Mouse (Mus musculus): Measurements from ENCODE around the gene Gcgr. TPM values are rescaled to one million over a fixed set of nuclear protein-coding genes. Genes with fewer than 3 reads are reported as not detected.

Gene Gcgr
- polyA plus RNA-seq, 1 experiment from 2014 or later, result 0.50 TPM

DNA sequence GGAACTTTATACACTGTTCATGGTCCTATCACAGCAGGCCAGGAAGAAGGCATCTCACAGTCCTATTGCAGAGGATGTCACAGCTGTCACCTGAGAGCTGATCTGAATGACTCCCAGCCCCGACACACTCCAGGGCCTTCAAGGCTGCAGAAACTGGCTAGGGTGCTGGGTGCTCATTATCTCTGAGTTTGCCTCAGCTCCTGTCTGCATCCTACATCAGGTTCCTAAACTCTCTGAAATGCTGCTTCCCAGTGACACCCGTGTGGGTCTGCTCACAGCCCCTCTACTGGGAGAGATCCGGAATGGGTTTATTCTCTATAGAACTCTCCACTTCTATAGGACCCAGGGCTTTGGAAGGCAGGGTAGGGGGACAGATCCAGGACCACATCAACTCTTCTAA lies 17.7 kb downstream of the Gcgr start:
- H3K27me3 ChIP-seq (replicated peaks; ENCODE audit: control insufficient read depth, insufficient read depth, low read length), result no peaks in the 10 kb centered on the region
- H3K9me3 ChIP-seq (ENCODE audit: control insufficient read depth, low read length), result no peaks in the 10 kb centered on the region
- H3K4me1 ChIP-seq (replicated peaks; ENCODE audit: control insufficient read depth, insufficient read depth, low read length), result peaks cover 15% of the 10 kb centered on the region
- ATAC-seq (replicated peaks; ENCODE audit: low FRiP score, low TSS enrichment, low read depth) (no peak), DNase-seq (ENCODE audit: low spot score) (no peak)
- H3K9ac ChIP-seq (ENCODE audit: low read length), result peak overlapping the region; percentile 89
- WGBS, result 85% methylated on average over 3 of the region's 3 CpGs
- peak overlapping the region; percentile 89 for H3K4me2 ChIP-seq (ENCODE audit: low read length)
- peak overlapping the region; percentile 83 for H3K4me3 ChIP-seq (ENCODE audit: low read depth, low read length)
- H3K27ac ChIP-seq (ENCODE audit: low read depth), result peak overlapping the region; percentile 84; the same call in 1 of the 2 replicates
- peaks cover 25% of the 10 kb centered on the region for H3K36me3 ChIP-seq (ENCODE audit: control insufficient read depth, insufficient read depth, low read length)

GRCm38 (mm10) chr11:120548786-120549167 lies 18.3 kb downstream of the Gcgr start:
- no peak for ATAC-seq (replicated peaks; ENCODE audit: low FRiP score, low TSS enrichment, low read depth)
- H3K27me3 ChIP-seq (replicated peaks; ENCODE audit: control insufficient read depth, insufficient read depth, low read length), result no peaks in the 10 kb centered on the region
- H3K4me2 ChIP-seq (ENCODE audit: low read length), result peak overlapping the region; percentile 89
- DNase-seq (ENCODE audit: low spot score), result no peak
- H3K36me3 ChIP-seq (ENCODE audit: control insufficient read depth, insufficient read depth, low read length), result peaks cover 19% of the 10 kb centered on the region
- no peaks in the 10 kb centered on the region for H3K9me3 ChIP-seq (ENCODE audit: control insufficient read depth, low read length)
- peaks cover 15% of the 10 kb centered on the region for H3K4me1 ChIP-seq (replicated peaks; ENCODE audit: control insufficient read depth, insufficient read depth, low read length)
- peak overlapping the region; percentile 89 for H3K9ac ChIP-seq (ENCODE audit: low read length)
- H3K27ac ChIP-seq (ENCODE audit: low read depth), result peak overlapping the region; percentile 84
- WGBS, result 18% methylated on average over 7 of the region's 7 CpGs
- peak overlapping the region; percentile 83 for H3K4me3 ChIP-seq (ENCODE audit: low read depth, low read length)

DNA sequence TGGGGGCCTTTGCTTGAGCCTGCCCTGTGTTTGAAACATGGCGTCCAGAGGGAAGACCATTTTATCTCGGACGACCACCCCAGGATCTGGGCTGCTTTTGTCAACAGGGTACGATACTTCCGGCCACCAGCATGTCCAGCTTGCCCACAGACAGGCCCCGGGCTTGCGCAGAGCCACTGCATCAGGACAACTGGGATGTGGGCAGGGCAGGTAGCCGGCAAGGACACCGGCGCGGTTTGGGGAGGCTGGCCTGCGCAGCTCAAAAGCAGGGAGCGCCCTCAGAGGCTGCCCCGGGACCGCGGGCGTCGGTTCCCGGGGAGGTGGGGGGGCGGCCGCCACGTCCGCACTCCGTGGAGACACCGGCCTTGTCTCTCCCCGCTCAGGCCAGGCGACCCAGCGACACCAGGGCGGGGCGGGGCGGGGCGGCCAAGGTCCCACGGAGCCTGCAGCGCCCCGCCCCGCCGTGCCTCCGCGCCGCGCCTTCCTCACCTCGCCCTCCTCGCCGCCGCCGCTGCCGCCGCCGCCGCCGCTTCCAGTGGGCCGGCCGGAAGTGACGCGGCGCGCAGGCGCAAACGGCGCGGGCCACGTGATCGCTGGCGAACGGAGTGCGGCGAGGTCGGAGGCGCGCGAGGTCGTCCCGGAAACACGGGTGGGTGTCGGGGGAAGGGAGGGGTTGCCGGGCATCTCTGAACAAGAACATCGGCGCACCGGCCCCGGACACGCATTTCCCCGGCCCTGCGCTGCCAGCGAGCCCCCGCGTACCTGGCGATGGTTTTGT lies 18.9 kb downstream of the Gcgr start, which contains the start of gene Mcrip1:
TSS of gene Mcrip1 (minus strand) at position 560 of the 778 bp plus-strand sequence.
- H3K27ac ChIP-seq (ENCODE audit: low read depth), result peak within 1 kb of the TSS; percentile 84
- no peaks in the 10 kb centered on the region for H3K9me3 ChIP-seq (ENCODE audit: control insufficient read depth, low read length)
- peaks cover 15% of the 10 kb centered on the region for H3K4me1 ChIP-seq (replicated peaks; ENCODE audit: control insufficient read depth, insufficient read depth, low read length)
- ATAC-seq (replicated peaks; ENCODE audit: low FRiP score, low TSS enrichment, low read depth) (peak; percentile 82), DNase-seq (ENCODE audit: low spot score) (peak; percentile 91)
- peak within 1 kb of the TSS; percentile 89 for H3K9ac ChIP-seq (ENCODE audit: low read length)
- no peaks in the 10 kb centered on the region for H3K27me3 ChIP-seq (replicated peaks; ENCODE audit: control insufficient read depth, insufficient read depth, low read length)
- peak within 1 kb of the TSS; percentile 89 for H3K4me2 ChIP-seq (ENCODE audit: low read length)
- H3K4me3 ChIP-seq (ENCODE audit: low read depth, low read length), result peak within 1 kb of the TSS; percentile 83
- under 1% methylated on average over 76 of the region's 87 CpGs for WGBS
- peaks cover 13% of the 10 kb centered on the region for H3K36me3 ChIP-seq (ENCODE audit: control insufficient read depth, insufficient read depth, low read length)

DNA sequence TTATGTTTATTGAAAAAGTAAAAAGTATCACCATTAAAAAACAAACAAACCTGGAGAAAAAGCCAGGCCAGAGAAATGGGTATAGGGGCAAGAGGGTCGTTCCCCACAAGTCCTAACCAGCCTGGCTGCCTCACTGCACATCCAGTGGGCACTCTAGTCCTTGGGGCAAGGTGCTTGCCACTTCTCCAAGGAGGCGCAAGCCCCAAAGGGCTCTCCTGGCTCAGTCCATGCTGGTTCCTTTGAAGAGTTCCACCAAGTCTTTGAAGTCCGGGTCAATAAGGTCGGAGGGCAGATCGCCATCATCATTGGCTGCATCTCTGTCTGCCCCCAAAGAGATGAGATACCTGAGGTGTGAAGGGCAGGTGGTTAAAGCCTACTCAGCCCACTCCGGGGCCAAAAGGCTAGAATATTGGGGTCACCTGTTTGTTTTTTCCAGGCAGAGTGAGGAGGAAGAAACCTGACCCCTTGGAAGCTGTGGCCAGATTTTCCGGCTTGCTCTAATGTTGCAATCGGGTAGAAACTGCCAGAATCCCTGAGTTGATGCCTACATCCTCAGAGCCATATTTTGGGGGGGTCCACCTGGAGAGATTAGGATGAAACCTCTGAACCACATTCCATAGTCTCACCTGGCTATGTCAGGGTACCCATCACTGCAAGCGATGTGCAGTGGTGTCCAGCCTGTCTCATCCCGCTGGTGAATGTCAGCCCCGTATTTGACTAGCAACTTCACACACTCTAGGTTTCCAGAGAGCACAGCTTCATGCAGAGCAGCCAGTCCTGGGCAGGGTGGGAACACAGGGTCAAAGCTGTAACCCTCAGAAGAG lies 19.7 kb downstream of the Gcgr start:
- WGBS, result 66% methylated on average over 11 of the region's 11 CpGs
- Histone ChIP-seq H3K9me3 (ENCODE audit: control insufficient read depth, low read length) (no peaks in the 10 kb centered on the region), H3K36me3 (ENCODE audit: control insufficient read depth, insufficient read depth, low read length) (peaks cover 5% of the 10 kb centered on the region), H3K4me1 (replicated peaks; ENCODE audit: control insufficient read depth, insufficient read depth, low read length) (peaks cover 15% of the 10 kb centered on the region), H3K27ac (ENCODE audit: low read depth) (peak overlapping the region; percentile 84; the same call in 1 of the 2 replicates), H3K27me3 (replicated peaks; ENCODE audit: control insufficient read depth, insufficient read depth, low read length) (no peaks in the 10 kb centered on the region), H3K9ac (ENCODE audit: low read length) (peak overlapping the region; percentile 89), H3K4me3 (ENCODE audit: low read depth, low read length) (peak overlapping the region; percentile 83), H3K4me2 (ENCODE audit: low read length) (peak overlapping the region; percentile 89)
- ATAC-seq (replicated peaks; ENCODE audit: low FRiP score, low TSS enrichment, low read depth) (peak; percentile 41), DNase-seq (ENCODE audit: low spot score) (no peak)

DNA sequence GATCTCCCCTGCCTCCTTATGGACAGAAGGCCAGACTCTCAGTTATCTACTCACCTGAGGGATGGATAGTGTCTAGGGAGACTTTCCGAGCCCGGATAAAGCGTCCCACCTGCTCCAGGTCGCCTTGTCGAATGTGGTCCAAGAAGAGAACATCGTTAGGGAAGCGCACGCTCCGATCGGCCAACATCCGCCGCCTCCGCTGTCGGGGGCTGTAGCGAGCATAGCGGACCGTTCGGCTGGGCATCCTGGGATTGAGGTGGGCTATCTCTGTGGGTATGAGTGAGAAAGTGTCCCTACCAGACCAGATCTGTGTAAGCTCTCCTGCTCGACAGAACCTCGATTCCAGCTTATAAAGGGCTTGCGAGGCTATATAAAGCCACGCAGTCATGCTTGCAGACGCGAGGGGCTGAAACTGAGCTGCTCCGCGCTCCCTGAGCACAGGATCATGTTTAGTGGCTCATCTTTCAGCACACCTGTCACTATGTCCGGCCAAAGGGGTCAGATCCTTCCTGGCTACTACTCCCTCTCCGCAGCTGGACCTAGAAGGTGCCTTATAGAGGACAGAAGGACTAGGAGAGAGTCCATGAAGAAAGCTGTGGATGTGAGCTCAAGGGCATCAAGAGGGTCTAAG lies 20.4 kb downstream of the Gcgr start, which contains the start of gene Ppp1r27:
TSS of gene Ppp1r27 (minus strand) at position 323 of the 631 bp plus-strand sequence.
- WGBS, result 93% methylated on average over 28 of the region's 28 CpGs
- Histone ChIP-seq H3K9me3 (ENCODE audit: control insufficient read depth, low read length) (no peaks in the 10 kb centered on the region), H3K4me1 (replicated peaks; ENCODE audit: control insufficient read depth, insufficient read depth, low read length) (peaks cover 15% of the 10 kb centered on the region), H3K9ac (ENCODE audit: low read length) (peak within 1 kb of the TSS; percentile 89), H3K4me3 (ENCODE audit: low read depth, low read length) (peak within 1 kb of the TSS; percentile 83), H3K27ac (ENCODE audit: low read depth) (0 out of 2 replicates have a peak within 1 kb of the TSS, but pooled peaks have one; percentile 84), H3K4me2 (ENCODE audit: low read length) (peak within 1 kb of the TSS; percentile 89), H3K36me3 (ENCODE audit: control insufficient read depth, insufficient read depth, low read length) (peaks cover 4% of the 10 kb centered on the region; the same call in 1 of the 2 replicates), H3K27me3 (replicated peaks; ENCODE audit: control insufficient read depth, insufficient read depth, low read length) (no peaks in the 10 kb centered on the region)
- DNase-seq (ENCODE audit: low spot score) (no peak), ATAC-seq (replicated peaks; ENCODE audit: low FRiP score, low TSS enrichment, low read depth) (no peak)

DNA sequence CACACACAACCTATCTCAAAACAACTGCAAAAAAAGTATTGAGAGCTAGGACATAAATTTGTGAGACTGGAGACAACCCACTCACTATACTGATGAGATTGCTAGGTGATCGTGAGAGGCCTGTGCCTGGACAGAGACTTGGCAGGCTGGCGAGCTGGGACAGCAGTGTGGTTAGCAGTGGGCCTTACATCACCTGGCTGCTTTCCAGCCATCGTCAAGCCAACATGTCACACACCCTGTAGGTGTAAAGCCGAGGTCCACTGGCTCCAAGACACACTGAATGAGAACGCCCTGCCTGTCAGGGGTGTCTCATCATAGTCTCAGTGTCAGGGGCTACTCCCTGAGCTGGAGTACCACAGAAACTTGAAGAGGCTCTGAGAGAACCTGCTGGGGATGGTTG lies 22.2 kb downstream of the Gcgr start:
- DNase-seq (ENCODE audit: low spot score) (no peak), ATAC-seq (replicated peaks; ENCODE audit: low FRiP score, low TSS enrichment, low read depth) (no peak)
- H3K9me3 ChIP-seq (ENCODE audit: control insufficient read depth, low read length), result peaks cover 2% of the 10 kb centered on the region; the same call in 1 of the 2 replicates
- peaks cover 15% of the 10 kb centered on the region for H3K4me1 ChIP-seq (replicated peaks; ENCODE audit: control insufficient read depth, insufficient read depth, low read length)
- H3K4me2 ChIP-seq (ENCODE audit: low read length), result no peak overlapping the region
- no peaks in the 10 kb centered on the region for H3K36me3 ChIP-seq (ENCODE audit: control insufficient read depth, insufficient read depth, low read length)
- WGBS, result 73% methylated on average over 5 of the region's 5 CpGs
- no peak overlapping the region for H3K27ac ChIP-seq (ENCODE audit: low read depth)
- H3K4me3 ChIP-seq (ENCODE audit: low read depth, low read length), result no peak overlapping the region
- H3K27me3 ChIP-seq (replicated peaks; ENCODE audit: control insufficient read depth, insufficient read depth, low read length), result no peaks in the 10 kb centered on the region
- no peak overlapping the region for H3K9ac ChIP-seq (ENCODE audit: low read length)

GRCm38 (mm10) chr11:120554834-120555233 lies 24.3 kb downstream of the Gcgr start:
- Histone ChIP-seq H3K9ac (ENCODE audit: low read length) (no peak overlapping the region), H3K4me1 (replicated peaks; ENCODE audit: control insufficient read depth, insufficient read depth, low read length) (peaks cover 4% of the 10 kb centered on the region), H3K4me3 (ENCODE audit: low read depth, low read length) (no peak overlapping the region), H3K9me3 (ENCODE audit: control insufficient read depth, low read length) (peaks cover 3% of the 10 kb centered on the region; the same call in 1 of the 2 replicates), H3K27ac (ENCODE audit: low read depth) (no peak overlapping the region), H3K27me3 (replicated peaks; ENCODE audit: control insufficient read depth, insufficient read depth, low read length) (no peaks in the 10 kb centered on the region), H3K36me3 (ENCODE audit: control insufficient read depth, insufficient read depth, low read length) (peaks cover 9% of the 10 kb centered on the region), H3K4me2 (ENCODE audit: low read length) (no peak overlapping the region)
- DNase-seq (ENCODE audit: low spot score) (no peak), ATAC-seq (replicated peaks; ENCODE audit: low FRiP score, low TSS enrichment, low read depth) (no peak)
- WGBS, result 71% methylated on average over 7 of the region's 7 CpGs

- no peak for DNase-seq (ENCODE audit: low spot score)
- no peak overlapping the region for H3K4me2 ChIP-seq (ENCODE audit: low read length)
- no peaks in the 10 kb centered on the region for H3K27me3 ChIP-seq (replicated peaks; ENCODE audit: control insufficient read depth, insufficient read depth, low read length)
- no peak overlapping the region for H3K4me3 ChIP-seq (ENCODE audit: low read depth, low read length)
- ATAC-seq (replicated peaks; ENCODE audit: low FRiP score, low TSS enrichment, low read depth), result no peak
- no peak overlapping the region for H3K9ac ChIP-seq (ENCODE audit: low read length)
- peaks cover 3% of the 10 kb centered on the region; the same call in 1 of the 2 replicates for H3K9me3 ChIP-seq (ENCODE audit: control insufficient read depth, low read length)
- no peak overlapping the region for H3K27ac ChIP-seq (ENCODE audit: low read depth)
- peaks cover 1% of the 10 kb centered on the region for H3K4me1 ChIP-seq (replicated peaks; ENCODE audit: control insufficient read depth, insufficient read depth, low read length)
- WGBS, result 70% methylated on average over 2 of the region's 2 CpGs
- peaks cover 13% of the 10 kb centered on the region for H3K36me3 ChIP-seq (ENCODE audit: control insufficient read depth, insufficient read depth, low read length)
These were observed 24.8 kb downstream of the Gcgr start for GRCm38 (mm10) chr11:120555260-120555659.

Measured in intestine, embryonic 14.5 days (tissue).